Mouse (Mus musculus): ENCODE measurements at regions not wholly inside any gene's neighbourhood (a gene's known extent, or its start where the extent isn't known, plus 50 kb on each side); places are given as distances from the start of the nearest gene placed in this dataset.

DNA sequence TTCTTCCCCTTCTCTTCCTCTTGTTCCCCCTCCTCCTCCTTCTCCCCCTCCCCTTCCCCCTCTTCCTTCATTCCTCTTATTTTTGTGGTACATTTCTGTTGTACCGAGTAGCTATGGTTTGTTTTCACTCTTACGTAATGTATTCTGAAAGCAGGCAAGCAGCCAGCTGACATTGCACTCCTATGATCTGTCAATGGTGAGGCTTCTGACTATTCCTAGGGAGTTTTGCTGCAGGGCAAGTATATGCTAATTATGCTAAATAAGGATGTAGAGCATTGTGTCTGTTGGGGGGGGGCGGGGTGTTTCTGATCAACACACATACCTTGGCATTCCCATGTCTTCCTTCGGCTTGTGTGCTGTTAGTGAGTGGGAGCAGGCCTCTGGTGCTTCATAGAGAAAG is 64.0 kb downstream of the Ifng start:
- TF ChIP-seq CTCF (IDR thresholded peaks at IDR 0.05; ENCODE audit: low read depth) (no peak), EP300 (IDR thresholded peaks at IDR 0.05; ENCODE audit: low read depth) (no peak)
